Mouse (Mus musculus) ES-Bruce4 (cell line): ENCODE results near the gene Zbtb48.
A peak's percentile ranks its signal among the peaks of the same experiment; 100 is the strongest.

Experiments
- CTCF ChIP-seq: IDR thresholded peaks from one replicate; pipeline ENCODE4 v1.8.1; 2011; ENCODE audit warnings: low read depth, low read length
- EP300 ChIP-seq: IDR thresholded peaks from 2 replicates; pipeline ENCODE4 v1.6.1; 2011; ENCODE audit warnings: low read depth, low read length; ENCODE audit not compliant: insufficient read depth
- POLR2A ChIP-seq: IDR thresholded peaks from one replicate; pipeline ENCODE4 v1.8.1; 2011; ENCODE audit warnings: low read length; ENCODE audit not compliant: insufficient read depth

DNA sequence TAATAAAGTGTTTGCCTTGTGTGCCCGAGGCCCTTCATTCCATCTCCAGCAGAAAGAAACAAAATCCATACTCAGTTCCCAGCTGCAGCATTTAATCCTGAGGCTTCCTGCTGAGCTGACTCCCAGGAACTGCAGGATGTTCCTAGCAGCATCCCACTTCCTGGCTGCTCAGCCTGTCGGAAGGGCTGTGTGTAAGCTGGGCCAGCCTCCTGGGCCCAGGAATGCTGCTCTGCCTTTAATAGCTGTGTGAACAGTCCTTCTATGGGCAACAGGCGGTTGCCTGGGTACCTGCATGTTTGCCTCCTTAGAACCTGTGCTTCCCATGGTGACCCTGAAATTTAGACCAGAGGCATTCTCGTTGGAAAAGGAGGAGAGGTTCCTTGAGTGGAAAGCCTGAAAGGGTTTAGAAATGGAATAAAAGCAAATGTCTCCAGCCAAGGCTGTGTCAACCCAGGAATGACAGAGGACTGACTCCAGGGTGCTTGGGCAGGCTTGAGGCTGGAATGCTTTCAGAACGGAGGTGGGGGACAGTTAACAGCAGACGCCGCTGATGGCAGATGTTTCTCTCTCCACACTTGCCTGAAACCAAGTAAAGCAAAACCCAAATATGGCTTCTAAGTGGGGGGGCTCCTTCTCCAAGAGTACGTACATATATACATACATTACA lies 19.9 kb downstream of the Zbtb48 start:
- peak; percentile 55; the same call in 1 of the 2 replicates for TF ChIP-seq EP300
- TF ChIP-seq CTCF = no peak
- no peak for TF ChIP-seq POLR2A
